ENCODE assay signal across 23 mouse cellular contexts in the genomic region with DNA sequence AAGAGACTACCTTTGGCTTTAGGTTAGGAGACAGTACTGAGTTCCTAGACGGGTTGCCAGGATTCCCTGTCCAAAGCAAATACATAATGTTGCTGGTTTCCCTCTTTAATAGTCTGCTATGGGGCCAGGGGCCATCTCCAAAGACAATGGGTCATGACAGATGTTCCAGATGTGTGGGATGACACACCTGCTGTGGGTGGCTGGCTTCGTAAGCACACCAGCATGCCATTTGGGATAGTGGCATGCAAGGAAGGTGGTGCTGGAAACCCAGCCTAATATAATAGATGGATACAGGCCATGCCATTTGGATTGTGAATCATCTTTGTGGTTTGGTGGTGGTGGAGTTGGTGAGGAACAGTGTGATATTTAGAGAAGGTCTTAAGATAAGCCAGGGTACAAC. TPM values are rescaled to one million over a fixed set of nuclear protein-coding genes. Genes with fewer than 3 reads are reported as not detected.
"Had no signal": no experiment of that assay in that cellular context is flagged by ENCODE, and none has a peak within 500 bp of the region (broad histone marks: within the 10 kb centered on the region; RNA-seq: fewer than 3 reads in every experiment).

No protein-coding gene starts in this region.

- H3K27me3 ChIP-seq: lung, embryonic 15.5 days; megakaryocyte, embryonic 14.5 days; midbrain, embryonic 13.5 days; midbrain, embryonic 15.5 days had no signal

- H3K4me2 ChIP-seq: lung, embryonic 15.5 days; midbrain, embryonic 11.5 days; midbrain, embryonic 13.5 days; midbrain, embryonic 15.5 days; neural tube, embryonic 13.5 days; neural tube, embryonic 15.5 days had no signal

- H3K36me3 ChIP-seq: lung, embryonic 15.5 days; midbrain, embryonic 13.5 days; midbrain, embryonic 15.5 days; neural tube, embryonic 13.5 days; neural tube, embryonic 15.5 days had no signal

- DNase-seq: liver, postnatal 0 days; lung, adult 2 months; lung, postnatal 14 days; lung, postnatal 36 days; retina, postnatal 1 day; right cerebral cortex, adult 18-20 months; right cerebral cortex, postnatal 25 days; right cerebral cortex, postnatal 4 days; spleen, adult 18-20 months; thymus, adult 18-20 months; thymus, postnatal 14 days; thymus, postnatal 36 days had no signal

- H3K4me3 ChIP-seq: lung, embryonic 15.5 days; megakaryocyte, embryonic 14.5 days; midbrain, embryonic 13.5 days; midbrain, embryonic 15.5 days; neural tube, embryonic 13.5 days; neural tube, embryonic 15.5 days had no signal

RNA-seq across cellular contexts. Expression of gene Cers3, which starts 14.1 kb away (rescaled TPM):
- total RNA-seq: megakaryocyte progenitor cell, adult 5-6 weeks; monocyte, adult 5-6 weeks had no signal
- polyA plus RNA-seq: liver, postnatal 0 days; macrophage; small intestine, adult 2 months had no signal
